Mouse (Mus musculus): ENCODE measurements around the gene Dnlz. TPM values are rescaled to one million over a fixed set of nuclear protein-coding genes. Genes with fewer than 3 reads are reported as not detected.

Gene Dnlz
- polyA plus RNA-seq, 1 experiment from 2014 or later: 32.1 TPM

GRCm38 (mm10) chr2:26315925-26316311, 36.0 kb downstream of the Dnlz start:
- peak overlapping the region; percentile 99 for H3K27ac ChIP-seq (ENCODE audit: low read depth)
- H3K36me3 ChIP-seq (ENCODE audit: insufficient read depth): peaks cover 17% of the 10 kb centered on the region; the same call in 1 of the 2 replicates
- H3K4me2 ChIP-seq: peak overlapping the region; percentile 92
- H3K9ac ChIP-seq: peak overlapping the region; percentile 92
- peaks cover 34% of the 10 kb centered on the region for H3K4me1 ChIP-seq (ENCODE audit: insufficient read depth)
- DNase-seq (peak; percentile 70), ATAC-seq (ENCODE audit: insufficient read depth) (peak; percentile 13)
- no peaks in the 10 kb centered on the region for H3K27me3 ChIP-seq (ENCODE audit: insufficient read depth, low read length)
- no peak for TF ChIP-seq CTCF (IDR thresholded peaks at IDR 0.05; ENCODE audit: low read depth)
- no peaks in the 10 kb centered on the region for H3K9me3 ChIP-seq (ENCODE audit: low read depth, low read length)
- peak overlapping the region; percentile 87 for H3K4me3 ChIP-seq (ENCODE audit: low read depth, low read length)
- WGBS: 0% methylated on average over 11 of the region's 11 CpGs

DNA sequence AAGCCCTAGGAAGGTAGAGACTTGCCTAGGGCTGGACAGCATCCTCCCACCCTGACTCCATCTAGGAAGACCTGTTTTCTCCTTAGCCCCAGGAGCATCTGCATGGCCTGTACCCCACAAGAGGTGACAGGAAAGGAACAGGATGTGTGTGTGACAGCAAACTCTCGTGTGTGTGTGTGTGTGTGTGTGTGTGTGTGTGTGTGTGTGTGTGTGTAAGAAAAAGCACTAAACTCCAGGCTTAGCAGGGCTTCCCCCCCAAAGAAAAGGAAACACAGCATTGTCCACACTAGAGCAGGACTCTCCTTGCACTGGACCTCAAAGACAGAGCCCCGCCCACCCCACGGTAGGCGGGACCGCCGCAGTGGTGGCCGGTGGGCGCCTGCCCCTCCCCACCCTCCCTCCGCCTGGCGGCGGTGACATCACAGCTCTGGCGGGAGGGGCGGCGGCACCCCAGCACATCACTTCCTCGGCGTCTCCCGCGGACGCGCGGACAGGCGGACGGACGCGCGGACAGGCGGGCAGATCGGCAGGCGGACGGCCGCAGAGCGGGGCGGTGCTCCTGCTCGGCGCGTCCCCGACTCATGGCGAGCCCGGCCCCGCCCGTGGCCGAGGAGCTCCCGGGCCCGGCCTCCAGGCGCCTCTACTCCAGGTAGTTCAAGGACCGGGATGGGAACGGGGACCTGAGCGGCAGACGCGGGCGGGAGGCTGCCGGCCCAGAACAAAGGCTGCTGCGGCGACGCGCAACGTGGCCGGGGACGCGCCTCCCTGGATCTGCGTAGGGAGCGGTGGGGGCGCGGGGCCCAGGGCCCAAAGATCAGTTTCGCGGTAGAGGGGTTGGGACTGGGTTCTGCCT, 36.6 kb downstream of the Dnlz start, which contains the start of gene Gpsm1:
Gene Gpsm1, plus strand, starts transcription at position 444 of the 853 bp plus-strand sequence.
- peak within 1 kb of the TSS; percentile 87 for H3K4me3 ChIP-seq (ENCODE audit: low read depth, low read length)
- ATAC-seq (ENCODE audit: insufficient read depth) (peak; percentile 68), DNase-seq (peak; percentile 95)
- H3K27ac ChIP-seq (ENCODE audit: low read depth): peak within 1 kb of the TSS; percentile 99
- peaks cover 17% of the 10 kb centered on the region; the same call in 1 of the 2 replicates for H3K36me3 ChIP-seq (ENCODE audit: insufficient read depth)
- H3K9me3 ChIP-seq (ENCODE audit: low read depth, low read length): no peaks in the 10 kb centered on the region
- peak within 1 kb of the TSS; percentile 92 for H3K9ac ChIP-seq
- under 1% methylated on average over 62 of the region's 66 CpGs for WGBS
- peak within 1 kb of the TSS; percentile 92 for H3K4me2 ChIP-seq
- no peak for TF ChIP-seq CTCF (IDR thresholded peaks at IDR 0.05; ENCODE audit: low read depth)
- H3K4me1 ChIP-seq (ENCODE audit: insufficient read depth): peaks cover 34% of the 10 kb centered on the region
- no peaks in the 10 kb centered on the region for H3K27me3 ChIP-seq (ENCODE audit: insufficient read depth, low read length)

GRCm38 (mm10) chr2:26314281-26315071, 37.4 kb downstream of the Dnlz start:
- DNase-seq (peak; percentile 96), ATAC-seq (ENCODE audit: insufficient read depth) (peak; percentile 89)
- Histone ChIP-seq H3K27ac (ENCODE audit: low read depth) (peak overlapping the region; percentile 99), H3K4me3 (ENCODE audit: low read depth, low read length) (peak overlapping the region; percentile 87), H3K4me1 (ENCODE audit: insufficient read depth) (peaks cover 34% of the 10 kb centered on the region), H3K27me3 (ENCODE audit: insufficient read depth, low read length) (no peaks in the 10 kb centered on the region), H3K9me3 (ENCODE audit: low read depth, low read length) (no peaks in the 10 kb centered on the region), H3K4me2 (peak overlapping the region; percentile 92), H3K9ac (peak overlapping the region; percentile 92; the same call in 1 of the 2 replicates), H3K36me3 (ENCODE audit: insufficient read depth) (peaks cover 11% of the 10 kb centered on the region; the same call in 1 of the 2 replicates)
- TF ChIP-seq CTCF (IDR thresholded peaks at IDR 0.05; ENCODE audit: low read depth): no peak
- WGBS: 27% methylated on average over 13 of the region's 13 CpGs

DNA sequence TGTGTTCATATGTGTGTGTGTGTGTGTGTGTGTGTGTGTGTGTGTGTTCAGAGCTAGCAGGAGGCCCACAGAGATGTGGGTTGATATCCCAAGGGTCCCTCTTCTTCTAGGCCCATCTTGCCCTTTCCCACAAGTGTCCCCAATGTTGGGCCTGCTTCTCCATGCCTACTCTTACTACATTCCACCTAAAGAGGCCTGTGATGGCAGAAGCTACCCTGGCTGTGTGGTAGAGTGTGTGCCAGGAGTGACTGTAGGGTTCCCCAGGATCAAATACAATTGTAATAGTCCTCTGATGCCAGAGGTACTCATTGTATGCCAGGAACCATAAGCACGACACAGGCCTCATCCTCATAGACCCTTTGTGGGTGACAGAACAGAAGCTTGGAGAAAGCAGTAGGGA, 38.5 kb downstream of the Dnlz start:
- DNase-seq (no peak), ATAC-seq (ENCODE audit: insufficient read depth) (no peak)
- H3K4me3 ChIP-seq (ENCODE audit: low read depth, low read length): no peak overlapping the region
- peak overlapping the region; percentile 99 for H3K27ac ChIP-seq (ENCODE audit: low read depth)
- H3K9ac ChIP-seq: no peak overlapping the region
- H3K4me2 ChIP-seq: no peak overlapping the region
- H3K36me3 ChIP-seq (ENCODE audit: insufficient read depth): peaks cover 1% of the 10 kb centered on the region; the same call in 1 of the 2 replicates
- H3K4me1 ChIP-seq (ENCODE audit: insufficient read depth): peaks cover 39% of the 10 kb centered on the region
- WGBS: 69% methylated on average over 1 of the region's 1 CpGs
- H3K27me3 ChIP-seq (ENCODE audit: insufficient read depth, low read length): no peaks in the 10 kb centered on the region
- no peaks in the 10 kb centered on the region for H3K9me3 ChIP-seq (ENCODE audit: low read depth, low read length)
- TF ChIP-seq CTCF (IDR thresholded peaks at IDR 0.05; ENCODE audit: low read depth): no peak

DNA sequence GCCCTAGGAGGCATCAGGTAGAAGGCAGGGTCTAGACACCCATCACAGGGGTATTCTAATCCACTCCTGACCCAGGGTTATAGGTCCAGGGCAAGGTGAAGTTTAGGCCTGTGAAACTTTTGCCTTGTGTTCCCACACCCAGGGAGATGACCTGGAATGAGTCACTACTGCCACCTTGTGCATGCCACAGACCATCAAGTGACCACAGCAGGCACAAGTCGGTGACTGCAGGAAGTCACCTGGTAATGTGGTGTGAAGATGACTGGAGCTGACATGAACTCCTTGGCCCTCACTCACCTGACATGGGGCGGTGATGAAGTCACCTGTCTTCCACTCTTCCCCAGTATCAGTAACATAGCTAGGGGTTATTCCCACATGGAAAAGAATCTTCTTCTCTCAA, 39.1 kb downstream of the Dnlz start:
- Histone ChIP-seq H3K9me3 (ENCODE audit: low read depth, low read length) (no peaks in the 10 kb centered on the region), H3K9ac (no peak overlapping the region), H3K4me2 (no peak overlapping the region), H3K4me3 (ENCODE audit: low read depth, low read length) (no peak overlapping the region), H3K27ac (ENCODE audit: low read depth) (no peak overlapping the region), H3K4me1 (ENCODE audit: insufficient read depth) (peaks cover 38% of the 10 kb centered on the region), H3K27me3 (ENCODE audit: insufficient read depth, low read length) (no peaks in the 10 kb centered on the region), H3K36me3 (ENCODE audit: insufficient read depth) (no peaks in the 10 kb centered on the region)
- TF ChIP-seq CTCF (IDR thresholded peaks at IDR 0.05; ENCODE audit: low read depth): peak; percentile 54
- 48% methylated on average over 2 of the region's 2 CpGs for WGBS
- DNase-seq: no peak
- ATAC-seq (ENCODE audit: insufficient read depth): no peak

DNA sequence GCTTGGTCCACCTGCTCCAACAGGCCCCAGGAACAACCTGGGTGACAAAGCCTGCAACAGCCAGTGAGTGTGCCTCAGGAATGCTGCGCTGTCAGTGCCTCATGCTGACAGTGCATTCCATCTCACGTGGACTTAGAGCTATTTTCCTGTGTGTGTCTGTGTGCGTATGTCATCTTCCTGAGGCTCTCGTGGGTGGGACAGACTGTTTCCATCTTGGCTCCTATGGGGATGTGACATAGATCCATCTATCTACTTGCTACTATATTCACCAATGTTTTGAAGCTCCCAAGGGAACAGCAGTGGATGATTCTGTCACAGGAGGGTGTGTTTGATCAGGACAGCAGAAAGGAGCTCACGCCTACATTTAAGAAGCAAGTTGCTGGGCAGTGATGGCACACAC, 40.0 kb downstream of the Dnlz start:
- no peak for DNase-seq
- H3K4me2 ChIP-seq: no peak overlapping the region
- H3K27me3 ChIP-seq (ENCODE audit: insufficient read depth, low read length): no peaks in the 10 kb centered on the region
- no peak overlapping the region for H3K4me3 ChIP-seq (ENCODE audit: low read depth, low read length)
- no peak overlapping the region for H3K27ac ChIP-seq (ENCODE audit: low read depth)
- H3K4me1 ChIP-seq (ENCODE audit: insufficient read depth): peaks cover 29% of the 10 kb centered on the region
- H3K36me3 ChIP-seq (ENCODE audit: insufficient read depth): no peaks in the 10 kb centered on the region
- no peak for TF ChIP-seq CTCF (IDR thresholded peaks at IDR 0.05; ENCODE audit: low read depth)
- no peak overlapping the region for H3K9ac ChIP-seq
- H3K9me3 ChIP-seq (ENCODE audit: low read depth, low read length): no peaks in the 10 kb centered on the region
- 54% methylated on average over 5 of the region's 5 CpGs for WGBS
- no peak for ATAC-seq (ENCODE audit: insufficient read depth)

- ATAC-seq (ENCODE audit: insufficient read depth) (peak; percentile 76), DNase-seq (peak; percentile 92)
- peak overlapping the region; percentile 8; the same call in 1 of the 2 replicates for H3K4me2 ChIP-seq
- no peak overlapping the region for H3K4me3 ChIP-seq (ENCODE audit: low read depth, low read length)
- 4% methylated on average over 10 of the region's 10 CpGs for WGBS
- no peaks in the 10 kb centered on the region for H3K9me3 ChIP-seq (ENCODE audit: low read depth, low read length)
- no peak overlapping the region for H3K9ac ChIP-seq
- H3K36me3 ChIP-seq (ENCODE audit: insufficient read depth): no peaks in the 10 kb centered on the region
- H3K27ac ChIP-seq (ENCODE audit: low read depth): peak overlapping the region; percentile 84
- H3K4me1 ChIP-seq (ENCODE audit: insufficient read depth): peaks cover 20% of the 10 kb centered on the region
- no peaks in the 10 kb centered on the region for H3K27me3 ChIP-seq (ENCODE audit: insufficient read depth, low read length)
- TF ChIP-seq CTCF (IDR thresholded peaks at IDR 0.05; ENCODE audit: low read depth): no peak
Measured at GRCm38 (mm10) chr2:26309739-26310138, 42.2 kb downstream of the Dnlz start.

All from lung, embryonic 14.5 days (tissue).